Mouse (Mus musculus) liver, embryonic 12.5 days (tissue): ENCODE measurements around the gene Nek5. TPM values are rescaled to one million over a fixed set of nuclear protein-coding genes. Genes with fewer than 3 reads are reported as not detected.

Experiments
- ATAC-seq: fragments of 200-750 bp; cut with Nextera tagmentation; 2 replicates; pipeline ENCODE4 v1.8.0; 2017; ENCODE audit warnings: moderate number of reproducible peaks, mild to moderate bottlenecking, moderate library complexity
- H3K27ac ChIP-seq: fragments of 300-500 bp; sonication (generic); 2 replicates; pipeline ENCODE4 v1.5.1; 2016; ENCODE audit warnings: mild to moderate bottlenecking
- H3K27me3 ChIP-seq: fragments of 300-500 bp; sonication (generic); replicated peaks from 2 replicates; pipeline ENCODE4 v1.6.1; 2016; ENCODE audit warnings: mild to moderate bottlenecking, moderate library complexity
- H3K36me3 ChIP-seq: fragments of 300-500 bp; sonication (generic); 2 replicates; pipeline ENCODE4 v1.6.1; 2016; ENCODE audit warnings: mild to moderate bottlenecking, moderate library complexity
- H3K4me1 ChIP-seq: fragments of 300-500 bp; sonication (generic); 2 replicates; pipeline ENCODE4 v1.6.1; 2016
- H3K4me2 ChIP-seq: fragments of 300-500 bp; sonication (generic); 2 replicates; pipeline ENCODE4 v1.6.1; 2016; ENCODE audit warnings: mild to moderate bottlenecking, moderate library complexity
- H3K4me3 ChIP-seq: fragments of 300-500 bp; sonication (generic); 2 replicates; pipeline ENCODE4 v1.5.1; 2016; ENCODE audit warnings: mild to moderate bottlenecking, moderate library complexity
- H3K9ac ChIP-seq: fragments of 300-500 bp; sonication (generic); 2 replicates; pipeline ENCODE4 v1.6.1; 2016; ENCODE audit warnings: mild to moderate bottlenecking, moderate library complexity
- H3K9me3 ChIP-seq: fragments of 300-500 bp; sonication (generic); replicated peaks from 2 replicates; pipeline ENCODE4 v1.6.1; 2016; ENCODE audit warnings: mild to moderate bottlenecking, moderate library complexity
- WGBS: fragments of 180-500 bp; shearing (Covaris S2); methylation state at CpG from one replicate; pipeline ENCODE4 v1.1.7; 2016; ENCODE audit not compliant: insufficient replicate concordance; 5-methylcytosine and 5-hydroxymethylcytosine counted together
- polyA plus RNA-seq: library from polyadenylated mRNA; unstranded; fragments of >200 nt; fragmentation: Nextera tagmentation; extraction: Ambion mirVana; gene quantifications from 2 replicates; pipeline ENCODE4 v1.2.1, GENCODE M21; 2016

Nek5 gene
- polyA plus RNA-seq, 1 experiment from 2014 or later, result not detected

DNA sequence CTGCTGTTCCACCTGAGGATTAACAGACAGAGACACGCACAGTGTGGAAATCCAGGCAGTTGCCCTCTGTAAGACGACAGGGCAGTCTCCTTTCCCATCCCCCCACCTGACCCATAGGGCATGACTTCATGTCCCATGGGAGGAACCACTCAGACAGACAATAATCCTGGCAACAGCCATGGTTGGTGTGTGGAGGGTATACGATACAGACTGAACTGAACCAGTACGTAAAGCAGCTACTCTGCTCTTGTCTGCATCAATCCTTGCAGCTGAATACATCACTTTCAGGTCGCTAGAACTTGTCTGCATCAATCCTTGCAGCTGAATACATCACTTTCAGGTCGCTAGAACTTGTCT lies 84.7 kb downstream of the Nek5 start:
- WGBS, result 50% methylated on average over 6 of the region's 6 CpGs
- no peaks in the 10 kb centered on the region; the same call in 1 of the 2 replicates for H3K27me3 ChIP-seq
- no peak overlapping the region for H3K4me3 ChIP-seq
- H3K4me1 ChIP-seq, result peaks cover 43% of the 10 kb centered on the region
- ATAC-seq, result no peak
- H3K4me2 ChIP-seq, result no peak overlapping the region
- peak overlapping the region; percentile 51; the same call in 1 of the 2 replicates for H3K27ac ChIP-seq
- H3K9ac ChIP-seq, result no peak overlapping the region
- no peaks in the 10 kb centered on the region for H3K9me3 ChIP-seq
- peaks cover 34% of the 10 kb centered on the region; the same call in 1 of the 2 replicates for H3K36me3 ChIP-seq

- peak overlapping the region; percentile 23; the same call in 1 of the 2 replicates for H3K4me3 ChIP-seq
- H3K4me2 ChIP-seq, result peak overlapping the region; percentile 34
- no peaks in the 10 kb centered on the region; the same call in 1 of the 2 replicates for H3K27me3 ChIP-seq
- H3K9ac ChIP-seq, result peak overlapping the region; percentile 31; the same call in 1 of the 2 replicates
- H3K36me3 ChIP-seq, result peaks cover 38% of the 10 kb centered on the region; the same call in 1 of the 2 replicates
- H3K27ac ChIP-seq, result peak overlapping the region; percentile 51; the same call in 1 of the 2 replicates
- no peaks in the 10 kb centered on the region for H3K9me3 ChIP-seq
- ATAC-seq, result peak; percentile 55
- WGBS, result 24% methylated on average over 15 of the region's 15 CpGs
- H3K4me1 ChIP-seq, result peaks cover 39% of the 10 kb centered on the region
Observed at GRCm38 (mm10) chr8:22039468-22040152, 85.2 kb downstream of the Nek5 start.

GRCm38 (mm10) chr8:22037022-22037421 lies 87.8 kb downstream of the Nek5 start:
- Histone ChIP-seq H3K27ac (no peak overlapping the region; the same call in 1 of the 2 replicates), H3K27me3 (no peaks in the 10 kb centered on the region; the same call in 1 of the 2 replicates), H3K4me3 (no peak overlapping the region)

DNA sequence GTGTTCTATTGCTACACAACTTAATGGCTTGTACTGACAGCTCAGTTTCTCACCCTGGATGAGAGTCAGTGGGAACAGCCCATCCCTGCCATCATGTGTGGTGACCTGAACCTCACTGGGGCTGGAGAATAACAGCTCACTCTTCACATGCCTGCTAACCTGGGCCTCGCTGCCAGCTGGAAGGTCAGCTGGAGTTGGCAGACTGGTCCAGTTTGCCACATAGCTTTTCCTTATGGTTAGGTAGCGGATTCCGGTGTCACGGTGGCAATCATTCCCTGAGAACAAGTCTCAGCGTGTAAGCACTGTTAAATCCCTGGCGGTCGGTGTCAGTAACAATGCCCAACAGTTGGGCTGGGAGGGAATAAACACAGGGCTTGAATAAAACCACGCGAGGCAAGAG lies 88.7 kb downstream of the Nek5 start:
- Histone ChIP-seq H3K9me3 (no peaks in the 10 kb centered on the region), H3K4me2 (no peak overlapping the region), H3K36me3 (peaks cover 46% of the 10 kb centered on the region; the same call in 1 of the 2 replicates), H3K9ac (no peak overlapping the region), H3K27me3 (no peaks in the 10 kb centered on the region; the same call in 1 of the 2 replicates), H3K4me1 (peaks cover 17% of the 10 kb centered on the region), H3K4me3 (no peak overlapping the region), H3K27ac (no peak overlapping the region)
- no peak for ATAC-seq
- 82% methylated on average over 9 of the region's 9 CpGs for WGBS

More at GRCm38 (mm10) chr8:22037022-22037421, 87.8 kb downstream of the Nek5 start:
- ATAC-seq, result peak; percentile 46
- Histone ChIP-seq H3K9me3 (no peaks in the 10 kb centered on the region), H3K4me2 (no peak overlapping the region), H3K36me3 (peaks cover 45% of the 10 kb centered on the region; the same call in 1 of the 2 replicates), H3K9ac (no peak overlapping the region), H3K4me1 (peaks cover 19% of the 10 kb centered on the region)
- WGBS, result 73% methylated on average over 7 of the region's 7 CpGs

- Histone ChIP-seq H3K27ac (no peak overlapping the region), H3K9me3 (no peaks in the 10 kb centered on the region), H3K4me2 (no peak overlapping the region), H3K4me1 (no peaks in the 10 kb centered on the region), H3K36me3 (peaks cover 64% of the 10 kb centered on the region), H3K4me3 (no peak overlapping the region), H3K27me3 (no peaks in the 10 kb centered on the region), H3K9ac (no peak overlapping the region)
- ATAC-seq, result no peak
- 84% methylated on average over 3 of the region's 3 CpGs for WGBS
Observed at GRCm38 (mm10) chr8:22030990-22031389, 93.9 kb downstream of the Nek5 start.

DNA sequence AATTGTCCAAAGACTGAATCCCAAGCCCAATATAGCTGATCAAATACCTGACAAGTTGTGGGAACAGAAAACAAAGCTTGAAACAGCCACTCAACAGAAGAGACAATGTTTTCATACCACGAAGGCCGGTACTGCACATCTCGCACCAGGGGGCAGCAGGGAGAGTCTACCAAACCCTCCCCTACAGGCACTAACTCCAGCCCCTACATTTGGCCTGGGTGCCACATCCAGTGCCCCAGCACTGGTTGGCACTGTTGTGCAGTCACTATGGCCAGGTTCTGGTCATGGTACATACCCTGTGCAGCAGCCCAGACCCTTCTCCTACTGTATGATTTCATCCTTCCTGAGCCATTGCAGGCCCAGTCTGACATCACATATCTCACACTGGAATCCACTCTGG lies 95.9 kb downstream of the Nek5 start:
- peaks cover 64% of the 10 kb centered on the region for H3K36me3 ChIP-seq
- H3K4me1 ChIP-seq, result no peaks in the 10 kb centered on the region
- WGBS, result 87% methylated on average over 3 of the region's 3 CpGs
- no peak overlapping the region for H3K9ac ChIP-seq
- peak; percentile 30; the same call in 1 of the 2 replicates for ATAC-seq
- H3K4me2 ChIP-seq, result no peak overlapping the region
- no peaks in the 10 kb centered on the region for H3K9me3 ChIP-seq
- no peak overlapping the region for H3K4me3 ChIP-seq
- no peak overlapping the region for H3K27ac ChIP-seq
- H3K27me3 ChIP-seq, result no peaks in the 10 kb centered on the region

GRCm38 (mm10) chr8:22025241-22025640 lies 99.6 kb downstream of the Nek5 start:
- Histone ChIP-seq H3K4me2 (no peak overlapping the region), H3K36me3 (peaks cover 84% of the 10 kb centered on the region), H3K4me3 (no peak overlapping the region), H3K27ac (no peak overlapping the region), H3K9ac (no peak overlapping the region), H3K27me3 (no peaks in the 10 kb centered on the region), H3K9me3 (no peaks in the 10 kb centered on the region), H3K4me1 (no peaks in the 10 kb centered on the region)
- no peak for ATAC-seq
- WGBS, result 68% methylated on average over 4 of the region's 4 CpGs

Other genes with a start within 250 kb of the Nek5 start
- not detected in 2 replicates for gene Defb9, start 239.6 kb downstream of the Nek5 start, polyA plus RNA-seq
- gene Defb11, start 218.6 kb downstream of the Nek5 start, polyA plus RNA-seq, result not detected in 2 replicates
- not detected in 2 replicates for gene Defb15, start 192.3 kb downstream of the Nek5 start, polyA plus RNA-seq
- not detected in 2 replicates for gene Defb35, start 186.7 kb downstream of the Nek5 start, polyA plus RNA-seq
- not detected in 2 replicates for gene Defb13, start 178.3 kb downstream of the Nek5 start, polyA plus RNA-seq
- not detected in 2 replicates for gene Fam90a1a, start 166.3 kb downstream of the Nek5 start, polyA plus RNA-seq
- not detected in 2 replicates for gene Ccdc70, start 155.3 kb downstream of the Nek5 start, polyA plus RNA-seq
- 14.3 and 15.8 TPM in 2 replicates for gene Atp7b, start 64.7 kb downstream of the Nek5 start, polyA plus RNA-seq
- 15.1 and 15.2 TPM in 2 replicates for gene Alg11, start 64.3 kb downstream of the Nek5 start, polyA plus RNA-seq
- 1.9 and 2.3 TPM in 2 replicates for gene Nek3, start 41.4 kb upstream of the Nek5 start, polyA plus RNA-seq
- 27.3 and 28.4 TPM in 2 replicates for gene Ckap2, start 60.8 kb upstream of the Nek5 start, polyA plus RNA-seq
- gene Vps36, start 67.8 kb upstream of the Nek5 start, polyA plus RNA-seq, result 13.4 and 13.9 TPM in 2 replicates
- gene Thsd1, start 102.3 kb upstream of the Nek5 start, polyA plus RNA-seq, result 4.2 and 4.5 TPM in 2 replicates
- not detected in 2 replicates for gene Tpte, start 158.4 kb upstream of the Nek5 start, polyA plus RNA-seq